Mouse (Mus musculus) kidney, adult 2 months (tissue): Measurements from ENCODE around the gene Ppp1r14b.
"Not testable (repeated sequence)": the region's sequence is repeated elsewhere in the genome, so short reads cannot be mapped to it uniquely, and the experiment has no call there.

Experiments
- CTCF ChIP-seq: fragments of 200-500 bp; conservative IDR thresholded peaks from 2 replicates; pipeline ENCODE4 v1.5.1; 2011; ENCODE audit warnings: low read depth, mild to moderate bottlenecking, control low read depth, low read length, moderate library complexity, mixed read lengths; ENCODE audit not compliant: insufficient read depth, insufficient read length
- POLR2A ChIP-seq: fragments of 200-500 bp; IDR thresholded peaks from one replicate; pipeline ENCODE4 v1.6.1; 2011; ENCODE audit warnings: low read depth, low read length, control low read depth

DNA sequence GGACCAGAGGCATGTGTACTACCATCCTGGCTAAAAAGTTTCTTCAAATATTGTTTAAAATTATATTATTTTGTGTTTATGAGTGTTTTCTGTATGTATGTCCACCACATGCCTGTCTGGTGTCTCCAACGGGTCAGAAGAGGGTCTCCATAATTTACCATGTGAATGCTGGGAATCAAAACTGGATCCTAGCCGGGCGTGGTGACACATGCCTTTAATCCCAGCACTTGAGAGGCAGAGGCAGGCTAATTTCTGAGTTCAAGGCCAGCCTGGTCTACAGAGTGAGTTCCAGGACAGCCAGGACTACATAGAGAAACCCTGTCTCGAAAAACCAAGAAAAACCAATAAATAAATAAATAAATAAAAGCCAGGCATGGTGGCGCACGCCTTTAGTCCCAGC, 16.4 kb downstream of the Ppp1r14b start:
- not testable (repeated sequence) for TF ChIP-seq POLR2A, CTCF
